Mouse (Mus musculus): ENCODE data around the gene Zfp773.
"Not testable (repeated sequence)": the region's sequence is repeated elsewhere in the genome, so short reads cannot be mapped to it uniquely, and the experiment has no call there.

Gene Zfp773

DNA sequence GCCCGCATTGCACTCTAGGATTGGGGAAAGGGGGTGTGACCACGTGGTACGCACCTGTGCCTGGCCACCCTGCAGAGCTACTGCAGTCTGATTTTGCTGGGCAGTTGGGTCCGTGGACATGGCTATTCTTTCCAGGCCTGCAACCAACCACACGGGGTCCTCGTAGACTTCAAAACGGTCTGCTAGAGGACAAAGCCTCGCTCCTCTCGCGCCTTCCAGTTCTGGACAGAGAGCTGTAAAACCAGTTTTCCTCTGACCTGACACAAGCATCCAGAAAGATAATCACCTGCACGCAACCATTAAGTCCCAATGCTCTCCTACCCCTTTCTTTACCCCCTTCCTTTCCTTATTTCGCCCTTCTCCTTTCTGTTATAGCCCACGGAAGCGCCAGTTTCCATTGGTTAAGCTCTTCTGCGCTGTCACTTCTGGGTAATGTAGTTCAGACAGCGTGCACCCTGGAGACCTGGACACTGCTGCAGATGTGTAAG, at the start of gene Zfp773:
Zfp773 (minus strand) TSS at position 377 of the 488 bp plus-strand sequence.
- no peak for DNase-seq (ENCODE audit: extremely low read depth, low read depth, low spot score)

DNA sequence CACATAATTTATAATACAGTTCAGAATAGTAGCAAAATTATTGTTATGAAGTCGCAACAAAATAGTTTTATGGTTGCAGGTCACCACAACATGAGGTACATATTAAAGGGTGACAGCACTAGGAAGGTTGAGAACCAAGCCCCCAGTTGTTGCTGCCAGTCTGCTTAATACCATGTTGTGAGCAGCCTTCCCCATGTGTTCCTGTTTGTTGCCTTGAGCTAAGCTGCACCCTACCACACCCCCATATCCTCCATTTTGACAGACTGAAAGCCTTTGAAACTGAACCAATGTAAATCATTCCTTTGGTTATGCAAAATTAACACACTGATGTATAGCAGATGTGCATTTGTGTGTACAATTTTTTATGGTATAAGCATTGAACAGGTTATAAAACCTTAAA, 49.3 kb upstream of the Zfp773 start:
- DNase-seq (ENCODE audit: extremely low read depth, low read depth, low spot score): no peak

DNA sequence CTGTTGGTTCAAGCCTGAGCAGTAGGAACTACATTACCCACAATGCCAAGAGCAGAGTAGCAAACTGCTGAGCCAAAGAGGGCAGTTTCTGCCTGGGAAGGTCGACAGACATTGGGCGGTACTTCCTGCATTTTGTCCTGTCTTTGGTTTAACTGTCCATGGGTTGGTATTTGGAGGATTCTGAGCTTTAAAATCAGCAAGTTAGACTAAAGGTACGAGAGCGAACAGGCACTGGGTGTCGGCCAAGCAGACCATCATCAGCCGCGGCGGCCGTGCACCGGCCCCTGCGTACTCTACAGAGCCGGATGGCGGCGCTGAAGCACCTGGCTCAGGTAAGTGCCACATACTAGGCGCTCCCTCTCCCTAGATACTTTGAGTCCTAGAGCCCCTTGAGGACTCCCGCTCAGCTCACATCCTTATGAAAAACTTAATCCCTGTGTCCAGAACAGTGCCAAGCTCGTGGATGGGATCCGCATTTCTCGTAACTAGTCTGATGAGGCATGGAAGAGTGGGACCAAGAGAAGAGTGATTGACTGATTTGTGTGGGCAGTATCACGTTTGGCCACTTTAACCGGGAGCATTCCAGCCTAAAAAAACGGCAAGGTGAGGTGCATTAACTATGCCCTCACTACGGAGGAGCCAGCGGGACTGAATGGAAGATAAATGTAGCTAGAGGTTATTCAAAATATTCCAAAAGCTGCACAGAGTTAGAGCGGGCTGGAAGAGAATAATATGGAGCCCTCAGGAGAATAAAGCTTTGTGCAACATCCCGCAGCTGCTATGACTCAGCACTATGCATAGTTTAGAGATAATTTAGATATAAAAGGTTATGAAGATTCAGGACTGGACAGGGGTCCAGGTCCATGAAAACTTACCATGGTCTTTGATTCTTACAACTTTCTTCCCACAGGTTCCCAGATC, 34.9 kb upstream of the Zfp773 start, which contains the start of gene Zfp418:
Zfp418 (plus strand) TSS at position 104 of the 921 bp plus-strand sequence.
- DNase-seq (ENCODE audit: extremely low read depth, low read depth, low spot score): no peak

GRCm38 (mm10) chr7:7145991-7146608, 9.5 kb upstream of the Zfp773 start:
- DNase-seq (ENCODE audit: extremely low read depth, low read depth, low spot score): no peak

GRCm38 (mm10) chr7:7144215-7144614, 7.7 kb upstream of the Zfp773 start:
- no peak for DNase-seq (ENCODE audit: extremely low read depth, low read depth, low spot score)

- no peak for DNase-seq (ENCODE audit: extremely low read depth, low read depth, low spot score)
Measured at GRCm38 (mm10) chr7:7132751-7133150, 3.8 kb downstream of the Zfp773 start.

- not testable (repeated sequence) for DNase-seq (ENCODE audit: extremely low read depth, low read depth, low spot score)
Measured at GRCm38 (mm10) chr7:7130491-7131124, 5.9 kb downstream of the Zfp773 start.

- DNase-seq (ENCODE audit: extremely low read depth, low read depth, low spot score): no peak
Measured at GRCm38 (mm10) chr7:7121602-7121980, 15.0 kb downstream of the Zfp773 start.

DNA sequence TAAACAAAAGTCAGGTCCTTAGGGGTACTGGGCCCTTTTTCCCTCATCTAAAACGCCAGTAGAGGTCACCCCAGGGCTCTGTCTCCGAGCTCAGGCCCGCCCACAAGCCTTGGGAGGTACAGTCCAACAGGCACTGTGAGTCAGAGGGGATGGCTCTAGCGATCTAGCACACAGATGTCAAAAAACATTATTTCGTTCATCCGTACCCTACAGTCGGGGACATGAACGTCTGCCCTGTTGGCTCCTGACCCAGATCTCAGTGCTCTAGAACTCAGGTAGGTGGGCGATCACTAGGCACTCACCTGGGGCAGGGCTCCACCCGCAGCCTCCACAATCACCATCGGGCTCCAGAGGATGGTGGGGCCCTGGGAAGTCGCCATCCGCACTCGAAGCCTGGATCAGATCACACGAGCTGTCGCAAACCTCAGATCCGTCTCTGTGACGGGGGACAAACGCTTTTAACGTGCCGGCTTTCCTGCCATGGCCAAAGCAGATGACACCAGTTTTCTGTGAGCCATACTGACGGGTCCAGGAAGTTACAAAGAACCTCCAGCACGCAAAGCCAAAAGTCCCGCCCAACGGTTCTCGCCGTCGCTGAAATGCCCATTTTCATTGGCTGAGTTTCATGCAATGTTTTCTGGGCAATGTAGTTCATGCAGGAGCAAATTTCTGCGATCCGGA, 15.5 kb downstream of the Zfp773 start, which contains the start of gene Zfp954:
Zfp954 (minus strand) TSS at position 568 of the 681 bp plus-strand sequence.
- peak; percentile 51 for DNase-seq (ENCODE audit: extremely low read depth, low read depth, low spot score)

- no peak for DNase-seq (ENCODE audit: extremely low read depth, low read depth, low spot score)
Measured at GRCm38 (mm10) chr7:7118441-7118840, 18.1 kb downstream of the Zfp773 start.

GRCm38 (mm10) chr7:7108501-7108900, 28.1 kb downstream of the Zfp773 start:
- DNase-seq (ENCODE audit: extremely low read depth, low read depth, low spot score): no peak
